Mouse (Mus musculus) CH12.LX (cell line): ENCODE results near the gene Abhd2. TPM values are rescaled to one million over a fixed set of nuclear protein-coding genes. Genes with fewer than 3 reads are reported as not detected.
A peak's percentile ranks its signal among the peaks of the same experiment; 100 is the strongest.

ENCODE experiments used
- DNase-seq: peaks from one replicate; pipeline ENCODE4 v3.0.0-alpha.2; 2013; ENCODE audit errors: extremely low read depth
- H3K27ac ChIP-seq: 2 replicates; pipeline ENCODE4 v1.5.1; 2012; ENCODE audit warnings: low read depth, mild to moderate bottlenecking, control low read depth, moderate library complexity; ENCODE audit not compliant: insufficient read depth
- H3K27me3 ChIP-seq: replicated peaks from 2 replicates; pipeline ENCODE3; 2012; ENCODE audit warnings: inconsistent platforms
- H3K36me3 ChIP-seq, 2 experiments: replicated peaks in 1 of 2; 2 replicates each; pipeline versions ENCODE3 to v1.6.1; 2012; ENCODE audit warnings: inconsistent platforms in 1 of 2, low read length in 1 of 2, mild to moderate bottlenecking in 1 of 2, mixed read lengths in 1 of 2, moderate library complexity in 1 of 2; ENCODE audit not compliant: control insufficient read depth in 1 of 2, insufficient read depth in 1 of 2
- H3K4me1 ChIP-seq, 2 experiments: 2 replicates each; pipeline ENCODE4 v1.6.1; 2012; ENCODE audit warnings: inconsistent platforms in 1 of 2, moderate library complexity in 1 of 2; ENCODE audit not compliant: insufficient read depth in 2 of 2, control insufficient read depth in 1 of 2
- H3K4me2 ChIP-seq: 2 replicates; pipeline ENCODE4 v1.6.1; 2012; ENCODE audit warnings: low read depth, mild to moderate bottlenecking, control low read depth; ENCODE audit not compliant: poor library complexity, insufficient read depth, severe bottlenecking
- H3K4me3 ChIP-seq, 3 experiments: fragments of 150-350 bp in 1 of 3; sonication (generic) in 1 of 3; replicated peaks in 1 of 3; 2 replicates each; pipeline versions ENCODE3 to v1.5.1; 2011 to 2012; ENCODE audit warnings: low read depth in 2 of 3, low read length in 2 of 3, mild to moderate bottlenecking in 2 of 3, moderate library complexity in 2 of 3, control low read depth in 1 of 3, improper control_type of control experiment in 1 of 3, inconsistent platforms in 1 of 3, mixed read lengths in 1 of 3; ENCODE audit not compliant: poor library complexity in 1 of 3
- H3K79me2 ChIP-seq: replicated peaks from 2 replicates; pipeline ENCODE4 v1.6.1; 2012; ENCODE audit warnings: mild to moderate bottlenecking, moderate library complexity; ENCODE audit not compliant: control insufficient read depth, poor library complexity, insufficient read depth, severe bottlenecking; ENCODE audit errors: extremely low read depth
- H3K9ac ChIP-seq: 2 replicates; pipeline ENCODE4 v1.6.1; 2012; ENCODE audit warnings: low read depth, mild to moderate bottlenecking, control low read depth, moderate library complexity; ENCODE audit not compliant: insufficient read depth
- H3K9me3 ChIP-seq: replicated peaks from 2 replicates; pipeline ENCODE3; 2012; ENCODE audit warnings: low read length, inconsistent platforms, mixed read lengths
- E2F4 ChIP-seq: IDR thresholded peaks from 2 replicates; pipeline ENCODE4 v1.6.1; 2011; ENCODE audit warnings: low read depth, low read length, improper control_type of control experiment; ENCODE audit not compliant: insufficient replicate concordance
- ELF1 ChIP-seq: IDR thresholded peaks from 2 replicates; pipeline ENCODE4 v1.6.1; 2014; ENCODE audit warnings: low read depth, mild to moderate bottlenecking, inconsistent platforms, low read length, improper control_type of control experiment
- JUND ChIP-seq: conservative IDR thresholded peaks from 2 replicates; pipeline ENCODE4 v1.6.1; 2011; ENCODE audit warnings: low read depth, low read length, improper control_type of control experiment
- KAT2A ChIP-seq: IDR thresholded peaks from 2 replicates; pipeline ENCODE4 v1.6.1; 2012; ENCODE audit warnings: low read length, improper control_type of control experiment, inconsistent platforms; ENCODE audit not compliant: insufficient replicate concordance
- MAFK ChIP-seq: IDR thresholded peaks from 2 replicates; pipeline ENCODE4 v1.6.1; 2011; ENCODE audit warnings: low read length, improper control_type of control experiment; ENCODE audit not compliant: insufficient replicate concordance
- MYC ChIP-seq: IDR thresholded peaks from 2 replicates; pipeline ENCODE4 v1.6.1; 2011; ENCODE audit warnings: low read depth, mild to moderate bottlenecking, improper control_type of control experiment, low read length
- NELFE ChIP-seq: IDR thresholded peaks from 2 replicates; pipeline ENCODE4 v1.6.1; 2011; ENCODE audit warnings: low read depth, low read length, improper control_type of control experiment
- RAD21 ChIP-seq: IDR thresholded peaks from 2 replicates; pipeline ENCODE4 v1.6.1; 2011; ENCODE audit warnings: low read depth, mild to moderate bottlenecking, low read length, improper control_type of control experiment, moderate library complexity
- RCOR1 ChIP-seq: conservative IDR thresholded peaks from 2 replicates; pipeline ENCODE4 v1.6.1; 2012; ENCODE audit warnings: low read depth, mild to moderate bottlenecking, inconsistent platforms, low read length, improper control_type of control experiment
- SIN3A ChIP-seq: IDR thresholded peaks from 2 replicates; pipeline ENCODE4 v1.6.1; 2012; ENCODE audit warnings: low read length, improper control_type of control experiment, inconsistent platforms
- TBP ChIP-seq: conservative IDR thresholded peaks from 2 replicates; pipeline ENCODE4 v1.6.1; 2011; ENCODE audit warnings: low read depth, low read length, improper control_type of control experiment
- ZC3H11A ChIP-seq: IDR thresholded peaks from 2 replicates; pipeline ENCODE4 v1.6.1; 2012; ENCODE audit warnings: low read depth, mild to moderate bottlenecking, inconsistent platforms, low read length, improper control_type of control experiment
- ZNF384 ChIP-seq: IDR thresholded peaks from 2 replicates; pipeline ENCODE4 v1.6.1; 2012; ENCODE audit warnings: low read depth, low read length, improper control_type of control experiment, inconsistent platforms
- dilution Hi-C: fragments of 300-500 bp; cut with MboI; formaldehyde crosslinking; loops from 2 replicates; pipeline ENCODE4 v1.14.3; 2020; ENCODE audit warnings: low sequenced_read_pairs; ENCODE audit not compliant: extremely low pct_unique_long_range_greater_than_20kb, extremely low pct_ligation_motif_present
- in situ Hi-C: fragments of 300-500 bp; cut with MboI; formaldehyde crosslinking; loops from 3 replicates; pipeline ENCODE4 v1.14.3; 2019; ENCODE audit warnings: low sequenced_read_pairs, low pct_ligation_motif_present, low pct_unique_long_range_greater_than_20kb, mixed read lengths
- polyA plus RNA-seq: library from polyadenylated mRNA; unstranded; fragments of >175 nt; gene quantifications from 2 replicates; pipeline ENCODE4 v1.2.1, GENCODE M21; 2012; ENCODE audit warnings: low read depth; ENCODE audit not compliant: insufficient read length
- total RNA-seq, 2 experiments: library from RNA; depleted of rRNA; stranded (reverse); fragments of 300-350 nt in 1 of 2; fragments of >200 nt in 1 of 2; gene quantifications; 2 replicates each; pipeline ENCODE4 v1.2.3; 2012 to 2014

The Abhd2 gene
- total and polyA plus RNA-seq, 3 experiments = 6.0 to 15.4 (median 9.9) TPM

DNA sequence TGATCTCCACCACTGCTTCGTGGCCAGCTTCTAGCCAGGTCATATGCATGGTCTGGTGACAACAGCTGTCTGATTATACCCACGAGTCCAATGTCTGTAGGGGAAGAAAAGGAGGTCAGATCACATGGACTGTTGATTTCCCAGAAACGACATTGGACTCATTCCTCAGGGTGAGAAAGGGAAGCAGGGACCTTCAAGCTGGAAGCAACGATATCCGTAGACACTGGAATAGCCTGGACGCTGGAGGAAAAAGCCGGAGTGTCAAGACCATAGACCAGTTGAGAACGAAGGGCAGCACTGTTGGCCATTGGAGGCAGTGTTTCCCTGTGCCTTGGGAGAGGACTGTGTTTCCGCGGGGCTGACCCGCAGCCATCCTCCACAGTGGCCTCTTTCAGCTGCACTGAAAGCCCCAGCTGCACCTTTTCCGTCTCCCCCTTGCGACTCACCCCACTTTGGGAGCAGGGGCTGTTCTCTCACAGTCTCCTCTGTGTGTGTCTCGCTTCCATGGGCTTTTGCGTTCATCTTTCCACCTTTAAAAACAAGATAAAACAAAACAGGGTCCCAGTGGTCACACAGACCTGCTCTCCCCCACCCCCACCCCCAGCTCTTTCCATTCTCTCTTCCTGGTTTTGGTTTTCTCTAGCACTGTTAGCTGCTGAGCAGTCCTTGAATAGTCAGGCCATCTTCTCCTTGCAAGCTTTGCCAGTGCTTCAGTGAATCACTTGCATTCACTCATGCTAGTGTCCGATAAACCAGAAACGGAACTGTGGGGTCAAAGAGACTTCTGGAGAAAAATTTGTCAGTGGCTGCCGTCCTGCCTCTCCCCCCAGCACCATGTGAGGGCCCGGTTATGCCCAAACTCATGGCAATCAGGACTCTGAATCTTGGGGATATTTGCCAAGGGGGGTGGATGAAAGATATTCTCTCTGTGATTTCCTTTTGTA lies 36.5 kb downstream of the Abhd2 start:
- H3K27me3 ChIP-seq = no peaks in the 10 kb centered on the region
- peaks cover 12 to 52% of the 10 kb centered on the region in 2 experiments for H3K4me1 ChIP-seq
- DNase-seq = no peak
- no peaks in the 10 kb centered on the region for H3K79me2 ChIP-seq
- H3K9ac ChIP-seq = no peak overlapping the region
- H3K4me3 ChIP-seq = no peak overlapping the region
- dilution Hi-C loops (no loop called here), in situ Hi-C loops (no loop called here)
- TF ChIP-seq KAT2A (no peak), SIN3A (no peak), RCOR1 (no peak), E2F4 (no peak), ELF1 (peak; percentile 47), JUND (no peak), MYC (no peak), ZC3H11A (no peak)
- H3K36me3 ChIP-seq = peaks cover 0 to 38% of the 10 kb centered on the region in 2 experiments
- no peaks in the 10 kb centered on the region for H3K9me3 ChIP-seq
- no peak overlapping the region for H3K4me2 ChIP-seq
- no peak overlapping the region for H3K27ac ChIP-seq

GRCm38 (mm10) chr7:79310191-79310555 lies 37.2 kb downstream of the Abhd2 start:
- dilution Hi-C loops (no loop called here), in situ Hi-C loops (no loop called here)
- Histone ChIP-seq H3K9ac (no peak overlapping the region), H3K9me3 (no peaks in the 10 kb centered on the region), H3K27me3 (no peaks in the 10 kb centered on the region), H3K27ac (no peak overlapping the region), H3K36me3 (peaks cover 0 to 34% of the 10 kb centered on the region in 2 experiments), H3K4me3 (no peak overlapping the region), H3K4me1 (peaks cover 16 to 57% of the 10 kb centered on the region in 2 experiments), H3K79me2 (no peaks in the 10 kb centered on the region), H3K4me2 (no peak overlapping the region)
- no peak for DNase-seq
- no peak for TF ChIP-seq NELFE
- TF ChIP-seq MAFK = no peak
- no peak for TF ChIP-seq ZNF384
- TF ChIP-seq RAD21 = no peak
- no peak for TF ChIP-seq TBP
